Mouse (Mus musculus) ES-Bruce4 (cell line): ENCODE results near the gene BC051019. TPM values are rescaled to one million over a fixed set of nuclear protein-coding genes. Genes with fewer than 3 reads are reported as not detected.

Source experiments
- H3K27ac ChIP-seq: 2 replicates; pipeline ENCODE4 v1.5.1; 2012; ENCODE audit warnings: low read length, inconsistent platforms; ENCODE audit not compliant: insufficient read depth
- H3K27me3 ChIP-seq: 2 replicates; pipeline ENCODE4 v1.6.1; 2012; ENCODE audit warnings: mild to moderate bottlenecking, low read length, inconsistent platforms; ENCODE audit not compliant: control insufficient read depth, poor library complexity, insufficient read depth, severe bottlenecking
- H3K36me3 ChIP-seq: 2 replicates; pipeline ENCODE4 v1.6.1; 2012; ENCODE audit warnings: inconsistent platforms, mild to moderate bottlenecking, low read length, moderate library complexity; ENCODE audit not compliant: control insufficient read depth, poor library complexity, insufficient read depth, severe bottlenecking
- H3K4me1 ChIP-seq: one replicate; pipeline ENCODE4 v1.8.1; 2011; ENCODE audit warnings: low read length; ENCODE audit not compliant: control insufficient read depth, insufficient read depth
- H3K4me3 ChIP-seq: 2 replicates; pipeline ENCODE4 v1.5.1; 2011; ENCODE audit warnings: low read depth, mild to moderate bottlenecking, low read length
- H3K9ac ChIP-seq: 2 replicates; pipeline ENCODE4 v1.6.1; 2012; ENCODE audit warnings: low read depth, mild to moderate bottlenecking, inconsistent platforms; ENCODE audit not compliant: poor library complexity, severe bottlenecking
- H3K9me3 ChIP-seq: replicated peaks from 2 replicates; pipeline ENCODE4 v1.6.1; 2012; ENCODE audit warnings: mild to moderate bottlenecking, low read length, inconsistent platforms; ENCODE audit not compliant: control insufficient read depth, poor library complexity, insufficient read depth, severe bottlenecking
- CTCF ChIP-seq: IDR thresholded peaks from one replicate; pipeline ENCODE4 v1.8.1; 2011; ENCODE audit warnings: low read depth, low read length
- EP300 ChIP-seq: IDR thresholded peaks from 2 replicates; pipeline ENCODE4 v1.6.1; 2011; ENCODE audit warnings: low read depth, low read length; ENCODE audit not compliant: insufficient read depth
- POLR2A ChIP-seq: IDR thresholded peaks from one replicate; pipeline ENCODE4 v1.8.1; 2011; ENCODE audit warnings: low read length; ENCODE audit not compliant: insufficient read depth
- polyA plus RNA-seq: library from polyadenylated mRNA; stranded (reverse); fragments of >200 nt; gene quantifications from 2 replicates; pipeline ENCODE4 v1.2.4, GENCODE M21; 2011; ENCODE audit warnings: low read depth; ENCODE audit not compliant: missing spikeins, insufficient read depth, insufficient read length

BC051019 gene
- polyA plus RNA-seq, 1 experiment, result not detected

DNA sequence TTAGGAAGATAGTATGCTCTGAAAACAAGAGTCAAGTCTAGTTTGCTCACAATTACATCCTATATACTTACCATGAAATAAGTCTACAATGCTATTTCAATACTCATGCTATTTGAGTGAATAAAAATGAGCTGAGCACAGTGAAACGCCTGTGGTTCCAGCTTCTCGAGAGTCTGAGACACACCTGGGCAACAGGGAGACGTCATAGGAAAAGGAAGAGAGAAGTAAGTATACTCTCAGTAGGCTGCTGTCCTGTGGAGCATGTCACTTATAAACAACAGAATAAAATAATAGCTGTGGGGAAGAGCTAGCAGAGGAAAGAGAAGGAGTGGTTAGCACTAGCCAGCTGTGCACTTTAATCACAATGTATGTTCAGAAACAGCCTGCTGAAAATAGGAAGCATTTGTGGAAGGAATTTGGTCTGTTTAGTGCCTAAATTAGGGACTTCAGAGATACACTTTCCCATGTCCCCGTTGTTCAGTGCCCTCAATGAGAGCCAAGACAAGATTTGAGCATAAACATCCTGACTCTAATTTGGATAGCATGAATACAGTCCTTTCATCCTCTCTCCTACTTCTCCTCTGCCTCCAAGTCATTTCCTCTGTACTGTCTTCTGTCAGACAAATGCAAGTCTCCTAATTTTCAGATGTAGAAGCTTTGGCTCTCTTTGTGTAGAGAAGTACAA is 48.6 kb downstream of the BC051019 start:
- no peaks in the 10 kb centered on the region for H3K36me3 ChIP-seq
- TF ChIP-seq POLR2A, result no peak
- TF ChIP-seq EP300, result no peak
- TF ChIP-seq CTCF, result no peak
- H3K9ac ChIP-seq, result no peak overlapping the region
- no peaks in the 10 kb centered on the region; the same call in 1 of the 2 replicates for H3K27me3 ChIP-seq
- H3K4me3 ChIP-seq, result no peak overlapping the region
- H3K9me3 ChIP-seq, result no peaks in the 10 kb centered on the region
- H3K4me1 ChIP-seq, result no peaks in the 10 kb centered on the region
- no peak overlapping the region for H3K27ac ChIP-seq

DNA sequence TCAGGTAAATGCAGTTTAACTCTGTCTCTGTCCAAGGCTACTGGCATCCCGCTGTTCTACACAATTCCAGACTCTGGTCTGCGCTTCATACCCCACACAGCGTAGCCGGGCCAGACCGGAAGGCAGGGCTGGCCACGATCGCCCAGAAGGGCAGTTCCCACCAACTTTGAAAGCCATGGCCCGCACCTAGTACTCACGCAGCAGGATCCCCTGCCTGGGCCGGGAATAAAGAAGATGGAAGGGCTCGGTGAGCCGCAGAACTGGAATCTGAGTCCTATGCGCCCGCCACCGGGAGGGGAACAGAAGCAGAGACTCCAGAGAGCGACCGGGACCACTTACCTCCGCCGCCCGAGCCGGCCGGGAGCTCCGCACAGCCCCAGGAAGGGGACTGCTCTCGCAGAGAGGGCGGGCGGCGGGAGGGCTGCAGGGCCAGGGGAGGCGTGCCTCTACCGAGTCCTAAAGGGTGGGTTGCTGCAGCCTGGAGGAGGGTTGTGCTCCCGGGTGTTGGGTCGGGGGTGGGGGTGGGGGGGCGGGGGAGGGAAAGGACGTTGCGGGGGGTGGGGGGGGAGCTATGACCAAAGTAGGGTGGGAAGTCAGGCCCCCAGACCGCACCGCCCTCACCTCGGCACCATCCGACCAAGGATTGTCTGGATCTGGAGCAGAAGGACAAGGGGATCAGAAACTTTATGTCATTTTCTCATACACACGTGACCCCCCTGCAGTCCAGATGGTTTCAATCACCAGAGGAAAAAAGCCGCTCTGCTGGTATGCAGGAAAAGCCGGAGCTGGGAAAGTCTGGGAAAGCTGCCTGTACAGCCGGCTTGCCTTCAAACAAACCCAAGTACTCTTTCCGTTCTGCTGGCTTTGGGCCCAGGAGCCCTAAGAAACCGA is 51.8 kb downstream of the BC051019 start:
- no peaks in the 10 kb centered on the region; the same call in 1 of the 2 replicates for H3K27me3 ChIP-seq
- peak overlapping the region; percentile 61 for H3K9ac ChIP-seq
- no peaks in the 10 kb centered on the region for H3K36me3 ChIP-seq
- no peaks in the 10 kb centered on the region for H3K9me3 ChIP-seq
- TF ChIP-seq EP300, result no peak
- no peak for TF ChIP-seq CTCF
- no peak for TF ChIP-seq POLR2A
- no peaks in the 10 kb centered on the region for H3K4me1 ChIP-seq
- peak overlapping the region; percentile 64 for H3K4me3 ChIP-seq
- no peak overlapping the region for H3K27ac ChIP-seq

DNA sequence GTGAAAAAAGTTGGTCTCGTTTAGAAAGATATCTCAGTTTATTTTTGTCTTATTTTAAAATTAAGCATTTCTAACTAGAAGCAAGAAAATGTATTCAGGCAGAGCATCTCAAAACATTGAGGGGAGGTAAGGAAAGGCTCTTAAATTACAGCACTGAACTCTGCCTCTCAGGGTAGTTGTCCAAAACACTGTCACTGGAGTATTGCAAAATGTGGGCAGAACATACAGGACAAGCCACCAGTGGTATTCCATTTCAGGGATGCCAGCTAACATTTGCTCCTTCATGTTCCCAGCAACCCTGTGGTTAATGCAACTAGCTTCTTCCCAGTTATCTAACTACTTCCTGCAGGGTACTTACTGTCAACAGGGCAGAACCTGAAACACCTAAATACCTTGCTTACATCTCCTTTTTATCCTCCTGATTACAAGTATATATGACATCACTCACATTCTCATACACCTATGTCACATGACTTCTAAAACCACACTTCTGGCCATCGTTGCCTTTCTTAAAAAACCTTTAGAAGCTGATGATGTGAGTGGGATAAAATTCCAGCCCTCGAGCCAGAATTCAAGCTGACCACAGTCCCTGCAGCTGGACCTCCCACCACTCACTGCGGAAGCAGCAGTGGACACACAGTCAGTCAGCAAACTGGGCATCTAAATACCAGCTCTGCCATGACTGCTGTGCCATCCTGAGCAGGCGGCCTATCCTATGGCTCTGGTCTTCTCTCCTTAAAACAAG is 54.1 kb downstream of the BC051019 start:
- H3K27ac ChIP-seq, result no peak overlapping the region
- no peaks in the 10 kb centered on the region for H3K36me3 ChIP-seq
- no peak overlapping the region for H3K4me3 ChIP-seq
- no peaks in the 10 kb centered on the region for H3K9me3 ChIP-seq
- TF ChIP-seq CTCF, result no peak
- no peak for TF ChIP-seq EP300
- TF ChIP-seq POLR2A, result no peak
- H3K9ac ChIP-seq, result no peak overlapping the region
- H3K4me1 ChIP-seq, result no peaks in the 10 kb centered on the region
- H3K27me3 ChIP-seq, result no peaks in the 10 kb centered on the region; the same call in 1 of the 2 replicates

DNA sequence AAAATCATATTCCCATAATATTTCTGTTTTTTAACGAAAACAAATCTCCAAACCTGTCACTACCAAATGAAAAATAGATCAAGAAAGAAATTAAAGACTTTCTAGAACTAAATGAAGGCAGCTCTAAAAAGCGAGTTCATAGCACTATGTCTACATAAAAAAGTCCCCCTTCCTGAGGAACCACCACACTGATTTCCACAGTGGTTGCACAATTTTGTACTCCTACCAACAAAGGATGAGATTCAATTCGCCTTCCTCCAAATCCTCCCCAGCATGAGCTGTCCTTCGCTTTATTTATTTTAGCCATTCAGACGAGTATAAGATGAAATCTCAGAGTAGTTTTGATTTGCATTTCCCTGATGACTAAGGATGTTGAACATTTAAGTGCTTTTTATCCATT is 57.0 kb downstream of the BC051019 start:
- Histone ChIP-seq H3K4me3 (no peak overlapping the region), H3K36me3 (no peaks in the 10 kb centered on the region), H3K27me3 (no peaks in the 10 kb centered on the region), H3K4me1 (no peaks in the 10 kb centered on the region), H3K27ac (no peak overlapping the region), H3K9me3 (no peaks in the 10 kb centered on the region), H3K9ac (no peak overlapping the region)
- no peak for TF ChIP-seq EP300
- TF ChIP-seq CTCF, result no peak
- no peak for TF ChIP-seq POLR2A

DNA sequence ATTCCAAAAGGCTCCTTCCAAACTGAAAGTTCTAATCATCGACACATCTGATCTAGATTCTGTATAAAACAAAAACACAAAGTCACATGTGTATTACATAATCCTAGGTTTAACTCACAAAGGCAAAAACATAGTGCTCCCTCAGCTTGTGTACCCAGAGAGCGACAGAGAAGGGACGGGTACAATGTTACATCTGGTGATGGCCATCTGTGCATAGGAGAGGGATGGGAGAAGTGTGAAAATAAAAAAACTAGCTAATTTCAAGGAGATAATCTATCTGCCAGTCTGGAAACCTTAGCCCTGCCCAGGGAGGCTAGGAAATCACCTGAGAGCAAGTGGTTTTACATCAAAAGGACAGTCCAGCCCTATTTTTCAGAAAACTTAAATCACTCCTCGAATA is 61.0 kb downstream of the BC051019 start:
- no peak for TF ChIP-seq POLR2A
- Histone ChIP-seq H3K4me1 (no peaks in the 10 kb centered on the region), H3K4me3 (no peak overlapping the region), H3K9me3 (no peaks in the 10 kb centered on the region), H3K27me3 (no peaks in the 10 kb centered on the region), H3K9ac (no peak overlapping the region), H3K36me3 (no peaks in the 10 kb centered on the region), H3K27ac (no peak overlapping the region)

Other genes with a start within 250 kb of the BC051019 start
- 0.30 and 0.63 TPM in 2 replicates for gene Trim66, start 215.7 kb downstream of the BC051019 start, polyA plus RNA-seq
- 640 and 699 TPM in 2 replicates for gene Rpl27a, start 204.7 kb downstream of the BC051019 start, polyA plus RNA-seq
- gene St5, start 20.2 kb downstream of the BC051019 start, polyA plus RNA-seq, result 36.7 and 42.2 TPM in 2 replicates
- gene Akip1, start 20.2 kb downstream of the BC051019 start, polyA plus RNA-seq, result 21.5 and 25.1 TPM in 2 replicates
- gene Ascl3, start 7.9 kb upstream of the BC051019 start, polyA plus RNA-seq, result not detected in 2 replicates
- gene Tmem9b, start 29.0 kb upstream of the BC051019 start, polyA plus RNA-seq, result 13.8 and 14.5 TPM in 2 replicates
- gene Nrip3, start 58.2 kb upstream of the BC051019 start, polyA plus RNA-seq, result 0.85 and 1.6 TPM in 2 replicates
- 0.22 and 0.87 TPM in 2 replicates for gene Scube2, start 141.8 kb upstream of the BC051019 start, polyA plus RNA-seq
- 56.2 and 58.6 TPM in 2 replicates for gene Dennd5a, start 236.6 kb upstream of the BC051019 start, polyA plus RNA-seq